Mouse (Mus musculus) liver, embryonic 14.5 days (tissue): Measurements from ENCODE around the gene Tdrd7. TPM values are rescaled to one million over a fixed set of nuclear protein-coding genes. Genes with fewer than 3 reads are reported as not detected.

Experiments
- ATAC-seq: fragments of 200-750 bp; cut with Nextera tagmentation; 2 replicates; pipeline ENCODE4 v1.8.0; 2017; ENCODE audit warnings: moderate number of reproducible peaks, mild to moderate bottlenecking, moderate library complexity; ENCODE audit not compliant: insufficient read depth
- DNase-seq, 3 experiments: peaks; one replicate each; pipeline ENCODE4 v3.0.0-alpha.2; 2012 to 2013; ENCODE audit warnings: low read depth in 3 of 3, low spot score in 3 of 3
- H3K27ac ChIP-seq: fragments of 300-500 bp; sonication (generic); 2 replicates; pipeline ENCODE4 v1.5.1; 2014; ENCODE audit warnings: moderate library complexity, mild to moderate bottlenecking, control low read depth, inconsistent platforms
- H3K27me3 ChIP-seq: fragments of 300-500 bp; sonication (generic); 2 replicates; pipeline ENCODE4 v1.6.1; 2014; ENCODE audit warnings: mild to moderate bottlenecking, low read length, moderate library complexity; ENCODE audit not compliant: control insufficient read depth, insufficient read depth
- H3K36me3 ChIP-seq: fragments of 300-500 bp; sonication (generic); replicated peaks from 2 replicates; pipeline ENCODE4 v1.6.1; 2014; ENCODE audit warnings: low read depth; ENCODE audit not compliant: control insufficient read depth, insufficient read depth
- H3K4me1 ChIP-seq, 2 experiments: fragments of 200-500 bp in 1 of 2; fragments of 300-500 bp in 1 of 2; sonication (generic) in 1 of 2; replicated peaks; 2 replicates each; pipeline ENCODE4 v1.6.1; 2012 to 2014; ENCODE audit warnings: antibody characterized with exemption in 1 of 2, inconsistent platforms in 1 of 2, low read length in 1 of 2; ENCODE audit not compliant: control insufficient read depth in 2 of 2, insufficient read depth in 2 of 2
- H3K4me2 ChIP-seq: fragments of 300-500 bp; sonication (generic); 2 replicates; pipeline ENCODE4 v1.6.1; 2014; ENCODE audit warnings: low read depth, mild to moderate bottlenecking, control low read depth, moderate library complexity
- H3K4me3 ChIP-seq, 2 experiments: fragments of 200-500 bp in 1 of 2; fragments of 300-500 bp in 1 of 2; sonication (generic) in 1 of 2; 2 replicates each; pipeline ENCODE4 v1.5.1; 2012 to 2014; ENCODE audit warnings: low read depth in 2 of 2, low read length in 2 of 2, mild to moderate bottlenecking in 2 of 2, control low read depth in 1 of 2, inconsistent platforms in 1 of 2, moderate library complexity in 1 of 2; ENCODE audit not compliant: insufficient read depth in 1 of 2
- H3K9ac ChIP-seq: fragments of 300-500 bp; sonication (generic); replicated peaks from 2 replicates; pipeline ENCODE4 v1.6.1; 2014; ENCODE audit warnings: mild to moderate bottlenecking, control low read depth, moderate library complexity
- H3K9me3 ChIP-seq: fragments of 300-500 bp; sonication (generic); 2 replicates; pipeline ENCODE4 v1.6.1; 2016; ENCODE audit warnings: low read length, mixed read lengths; ENCODE audit not compliant: control insufficient read depth
- CTCF ChIP-seq: IDR thresholded peaks from 2 replicates; pipeline ENCODE4 v1.5.1; 2016; ENCODE audit warnings: antibody characterized with exemption, low read depth, control low read depth
- EP300 ChIP-seq: IDR thresholded peaks from 2 replicates; pipeline ENCODE4 v1.6.1; 2016; ENCODE audit warnings: antibody characterized with exemption, low read depth
- WGBS: fragments of 180-500 bp; shearing (Covaris S2); extraction: QIAGEN DNeasy Blood & Tissue Kit; methylation state at CpG from one replicate; pipeline ENCODE4 v1.1.7; 2014; ENCODE audit not compliant: insufficient replicate concordance; 5-methylcytosine and 5-hydroxymethylcytosine counted together
- polyA plus RNA-seq, 2 experiments: library from polyadenylated mRNA; depleted of rRNA in 1 of 2; stranded (reverse) in 1 of 2; unstranded in 1 of 2; fragments of >200 nt; fragmentation: Nextera tagmentation in 1 of 2; extraction: Ambion mirVana in 1 of 2; gene quantifications; 2 replicates each; pipeline versions ENCODE4 v1.2.1 to v1.2.3; 2012 to 2014

Tdrd7 gene
- polyA plus RNA-seq, 2 experiments = 5.0 to 7.9 TPM

DNA sequence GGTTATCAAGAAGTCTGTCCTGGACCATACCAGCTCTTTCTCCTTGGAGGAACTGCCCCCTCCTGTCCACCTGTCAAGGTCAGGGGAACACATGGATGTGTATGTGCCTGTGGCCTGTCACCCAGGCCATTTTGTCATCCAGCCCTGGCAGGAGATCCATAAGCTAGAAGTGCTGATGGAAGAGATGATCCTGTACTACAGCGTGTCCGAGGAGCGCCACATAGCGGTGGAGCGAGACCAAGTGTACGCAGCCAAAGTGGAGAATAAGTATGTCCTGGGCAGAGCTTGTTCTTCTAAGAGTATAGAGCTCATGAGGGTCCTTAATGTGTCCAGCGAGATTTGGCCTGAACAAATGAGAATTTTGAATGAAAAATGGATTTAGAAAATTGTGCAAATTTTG is 60.8 kb downstream of the Tdrd7 start:
- Histone ChIP-seq H3K9me3 (no peaks in the 10 kb centered on the region), H3K9ac (no peak overlapping the region), H3K27ac (no peak overlapping the region), H3K4me1 (peaks cover 3 to 13% of the 10 kb centered on the region in 2 experiments; a peak in 3 of 4 replicates), H3K27me3 (no peaks in the 10 kb centered on the region), H3K4me2 (no peak overlapping the region), H3K4me3 (no peak overlapping the region), H3K36me3 (no peaks in the 10 kb centered on the region)
- peak; percentile 86 for TF ChIP-seq CTCF
- TF ChIP-seq EP300 = no peak
- WGBS = 43% methylated on average over 7 of the region's 7 CpGs
- no peak for ATAC-seq
- peak in 1 of 3 experiments; percentile 14 for DNase-seq

DNA sequence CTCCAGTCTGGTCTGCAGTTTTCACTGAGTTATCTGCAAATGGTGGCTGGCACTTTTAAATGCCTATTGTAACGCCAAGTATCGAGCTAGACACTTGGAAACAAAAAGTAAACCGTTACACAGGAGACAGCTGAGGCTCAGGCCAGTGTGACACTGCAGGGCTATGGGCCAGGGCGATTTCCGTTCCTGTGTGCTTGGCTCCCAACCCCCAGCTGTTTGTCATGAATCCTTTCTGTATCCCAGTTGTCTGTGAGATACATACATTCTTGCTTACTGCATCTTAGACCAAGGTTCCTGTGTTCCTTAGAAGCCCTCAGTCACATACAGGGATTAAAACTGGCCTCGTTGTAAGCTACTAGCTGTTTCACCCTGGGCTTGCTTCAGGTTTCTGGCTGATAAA is 63.1 kb downstream of the Tdrd7 start:
- Histone ChIP-seq H3K4me3 (no peak overlapping the region), H3K4me2 (no peak overlapping the region), H3K9me3 (no peaks in the 10 kb centered on the region), H3K9ac (no peak overlapping the region), H3K27ac (no peak overlapping the region), H3K36me3 (no peaks in the 10 kb centered on the region), H3K4me1 (peaks cover 6 to 17% of the 10 kb centered on the region in 2 experiments; a peak in 3 of 4 replicates), H3K27me3 (no peaks in the 10 kb centered on the region)
- no peak for ATAC-seq
- no peak for DNase-seq
- 73% methylated on average over 6 of the region's 6 CpGs for WGBS
- no peak for TF ChIP-seq CTCF
- no peak for TF ChIP-seq EP300

DNA sequence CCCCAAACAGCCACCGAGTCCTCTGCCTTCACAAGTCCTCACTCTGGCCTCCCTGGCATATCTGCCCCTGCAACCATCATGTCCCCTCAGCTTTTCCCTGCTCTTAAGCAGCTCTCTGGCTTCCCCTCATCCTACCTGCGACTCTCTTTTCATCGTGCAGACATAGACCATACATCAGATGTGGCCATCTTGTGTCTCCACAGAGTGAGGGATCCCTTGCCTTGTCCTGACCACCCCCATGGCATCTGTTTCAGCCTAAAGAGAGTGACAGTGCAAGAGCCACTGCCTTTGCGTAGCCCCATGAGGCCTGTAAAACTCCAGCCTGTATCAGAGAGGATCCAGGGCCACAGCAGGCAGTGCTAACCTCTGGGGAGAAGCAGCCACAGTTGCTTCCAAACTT is 63.6 kb downstream of the Tdrd7 start:
- no peak overlapping the region for H3K4me3 ChIP-seq
- 85% methylated on average over 4 of the region's 4 CpGs for WGBS

DNA sequence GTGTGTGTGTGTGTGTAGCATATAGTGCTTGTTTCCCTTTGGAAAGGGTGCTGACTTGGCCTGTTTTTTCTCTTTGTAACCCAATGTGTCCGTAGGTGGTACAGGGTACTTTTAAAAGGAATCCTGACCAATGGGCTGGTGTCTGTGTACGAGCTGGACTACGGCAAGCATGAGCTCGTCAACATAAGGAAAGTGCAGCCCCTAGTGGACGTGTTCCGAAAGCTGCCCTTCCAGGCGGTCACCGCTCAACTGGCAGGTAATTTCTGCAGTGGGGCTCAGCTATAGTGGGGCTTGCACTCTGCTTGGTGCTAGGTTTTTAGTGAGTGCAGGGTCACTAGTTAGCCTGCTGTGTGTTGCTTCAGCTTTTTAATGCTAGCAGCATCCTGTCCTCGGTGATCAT is 64.4 kb downstream of the Tdrd7 start:
- Histone ChIP-seq H3K4me1 (peaks cover 7 to 16% of the 10 kb centered on the region in 2 experiments; a peak in 3 of 4 replicates), H3K27ac (no peak overlapping the region), H3K4me2 (no peak overlapping the region), H3K9ac (no peak overlapping the region), H3K36me3 (no peaks in the 10 kb centered on the region), H3K27me3 (no peaks in the 10 kb centered on the region), H3K9me3 (no peaks in the 10 kb centered on the region), H3K4me3 (no peak overlapping the region)
- no peak for ATAC-seq
- TF ChIP-seq CTCF (peak; percentile 57), EP300 (no peak)
- DNase-seq = no peak
- 65% methylated on average over 9 of the region's 9 CpGs for WGBS

More for the DNA sequence above, 63.6 kb downstream of the Tdrd7 start:
- no peak overlapping the region for H3K9ac ChIP-seq
- DNase-seq = no peak
- ATAC-seq = no peak
- TF ChIP-seq EP300 (no peak), CTCF (no peak)
- no peaks in the 10 kb centered on the region for H3K36me3 ChIP-seq
- H3K4me2 ChIP-seq = no peak overlapping the region
- peaks cover 7 to 17% of the 10 kb centered on the region in 2 experiments; a peak in 3 of 4 replicates for H3K4me1 ChIP-seq
- no peak overlapping the region for H3K27ac ChIP-seq
- no peaks in the 10 kb centered on the region for H3K27me3 ChIP-seq
- H3K9me3 ChIP-seq = no peaks in the 10 kb centered on the region

DNA sequence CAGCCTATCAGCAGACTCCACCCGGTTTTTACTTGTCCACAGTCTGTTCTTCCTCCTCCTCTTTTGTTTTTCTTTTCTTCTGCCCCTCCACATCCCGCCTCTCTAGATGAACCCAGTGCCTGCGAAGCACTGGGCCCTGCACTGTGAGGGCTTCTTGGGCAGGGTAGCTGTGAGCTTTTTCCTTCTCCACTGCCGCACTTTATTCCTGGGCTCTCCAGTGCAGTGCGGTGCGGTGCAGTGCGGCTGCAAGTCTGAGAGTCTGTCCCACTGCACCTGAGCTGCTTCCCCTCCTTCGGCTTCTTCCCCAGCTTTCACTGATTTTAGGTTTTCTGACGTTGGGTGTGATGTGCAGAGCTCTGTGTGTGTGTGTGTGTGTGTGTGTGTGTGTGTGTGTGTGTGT is 67.3 kb downstream of the Tdrd7 start:
- WGBS = 34% methylated on average over 9 of the region's 9 CpGs
- Histone ChIP-seq H3K27me3 (no peaks in the 10 kb centered on the region), H3K9me3 (no peaks in the 10 kb centered on the region), H3K9ac (no peak overlapping the region), H3K4me1 (peaks cover 7 to 19% of the 10 kb centered on the region in 2 experiments), H3K4me3 (no peak overlapping the region), H3K27ac (no peak overlapping the region), H3K36me3 (no peaks in the 10 kb centered on the region), H3K4me2 (peak overlapping the region; percentile 24)
- TF ChIP-seq EP300 (no peak), CTCF (no peak)
- ATAC-seq = no peak
- no peak for DNase-seq
